Mouse (Mus musculus) gastrocnemius, postnatal 4 days (tissue): ENCODE measurements at regions not wholly inside any gene's neighbourhood (a gene's known extent, or its start where the extent isn't known, plus 50 kb on each side); places are given as distances from the start of the nearest gene placed in this dataset.

Experiments used
- DNase-seq, 2 experiments: peaks; one replicate each; pipeline ENCODE4 v3.0.0; 2021 to 2022; ENCODE audit warnings: low spot score in 2 of 2, mixed read lengths in 2 of 2

- peak in 1 of 2 experiments; percentile 75 for DNase-seq
These were observed 184.6 kb downstream of the Cand1 start for GRCm38 (mm10) chr10:119055199-119055785.

- no peak for DNase-seq
These were observed 184.5 kb upstream of the Dyrk2 start for GRCm38 (mm10) chr10:119054191-119055175.

GRCm38 (mm10) chr10:119052441-119053041, 182.5 kb upstream of the Dyrk2 start:
- DNase-seq = no peak

DNA sequence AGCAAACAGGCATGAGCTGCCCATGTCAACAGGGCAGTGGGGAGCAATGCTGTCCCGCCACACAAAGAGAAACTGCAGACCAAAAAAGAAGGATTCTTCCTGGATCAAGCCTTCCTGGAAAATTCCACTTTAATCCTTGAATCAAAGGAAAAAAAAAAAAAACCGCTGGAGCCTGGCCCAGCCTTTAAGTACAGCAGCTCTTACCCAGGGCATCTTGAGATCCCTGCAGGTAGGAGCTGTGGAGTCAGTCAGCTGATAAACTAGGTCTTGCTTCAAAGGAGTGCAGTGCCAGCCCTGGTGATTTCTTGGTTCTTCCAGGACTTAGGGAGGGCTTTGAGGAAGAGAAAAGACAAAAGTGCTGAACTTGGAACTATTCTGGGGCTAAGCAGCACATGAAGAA, 181.6 kb upstream of the Dyrk2 start:
- no peak for DNase-seq

- no peak for DNase-seq
These were observed 180.1 kb upstream of the Dyrk2 start for GRCm38 (mm10) chr10:119050017-119050685.

DNA sequence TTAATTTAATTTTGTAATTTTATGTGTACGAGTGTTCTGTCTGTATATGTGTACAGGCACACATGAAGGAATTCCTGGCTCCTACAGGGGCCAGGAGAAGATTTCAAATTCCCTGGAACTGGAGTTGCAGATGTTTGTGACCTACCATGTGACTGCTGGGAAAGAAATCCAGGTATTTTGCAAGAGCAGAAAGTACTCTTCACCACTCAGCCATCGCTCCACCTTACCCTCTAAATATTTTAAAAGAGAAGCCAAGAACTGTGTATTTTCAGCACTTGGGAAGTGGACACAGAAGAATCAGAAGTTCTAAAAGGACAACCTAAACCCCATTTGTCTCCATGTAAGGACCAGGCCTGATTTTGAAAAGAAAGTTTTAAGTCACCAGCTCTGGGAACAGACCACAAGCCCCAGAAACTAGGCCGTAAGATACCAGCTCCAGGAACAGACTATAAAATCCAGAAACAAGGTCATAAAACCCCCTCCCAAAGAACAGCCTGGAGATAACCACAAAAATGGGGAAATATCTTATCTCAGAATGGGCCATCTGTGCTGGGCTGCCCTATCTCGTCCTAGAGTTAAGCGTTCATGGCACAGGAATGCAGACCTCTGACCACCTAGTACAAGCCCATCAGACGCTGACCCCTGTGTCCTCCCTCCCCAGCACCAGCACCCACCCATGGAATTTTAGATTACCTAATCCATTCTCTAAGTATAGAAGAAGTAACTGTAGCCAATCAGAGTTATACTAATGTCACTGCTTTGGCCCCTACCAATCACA, 178.8 kb upstream of the Dyrk2 start:
- DNase-seq = no peak

DNA sequence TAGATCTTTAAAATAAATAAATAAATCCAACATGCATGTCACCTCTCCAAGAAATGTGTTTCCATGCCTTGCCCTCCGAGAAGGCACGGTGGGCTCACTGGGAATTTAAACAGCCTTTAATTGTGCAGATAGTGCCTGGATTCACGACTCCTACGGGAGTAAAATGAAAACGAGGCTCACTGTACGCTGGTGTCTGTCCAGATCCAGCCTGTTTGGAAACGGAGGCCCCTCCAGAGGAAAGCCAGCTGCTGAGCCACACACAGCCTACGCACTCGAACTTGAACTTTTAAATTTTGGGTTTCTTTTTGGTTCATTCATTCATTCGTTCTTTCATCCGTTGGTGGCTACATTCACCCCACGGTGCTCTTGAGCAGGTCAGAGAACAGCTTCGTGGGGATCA, 175.1 kb upstream of the Dyrk2 start:
- DNase-seq = no peak

DNA sequence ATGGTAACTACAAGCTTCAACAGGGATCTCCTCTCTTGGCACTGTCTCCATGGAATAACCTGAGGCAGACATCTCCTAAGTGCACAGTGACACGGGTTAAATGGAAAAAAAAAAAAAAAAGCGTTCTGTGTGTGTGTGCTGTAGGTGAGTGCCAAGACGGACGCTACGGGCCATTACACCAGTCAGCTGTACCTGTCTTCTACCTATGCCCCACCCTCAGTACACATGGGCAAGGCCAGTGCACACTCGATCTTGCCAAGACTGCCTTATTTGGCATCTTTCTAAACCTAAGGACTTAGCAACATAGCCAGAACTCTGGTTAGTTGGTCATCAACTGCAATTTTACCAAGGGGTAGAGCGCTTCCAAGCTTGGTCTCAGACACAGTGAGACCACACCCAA, 173.1 kb upstream of the Dyrk2 start:
- no peak for DNase-seq

GRCm38 (mm10) chr10:119040205-119040604, 170.2 kb upstream of the Dyrk2 start:
- DNase-seq = no peak

DNA sequence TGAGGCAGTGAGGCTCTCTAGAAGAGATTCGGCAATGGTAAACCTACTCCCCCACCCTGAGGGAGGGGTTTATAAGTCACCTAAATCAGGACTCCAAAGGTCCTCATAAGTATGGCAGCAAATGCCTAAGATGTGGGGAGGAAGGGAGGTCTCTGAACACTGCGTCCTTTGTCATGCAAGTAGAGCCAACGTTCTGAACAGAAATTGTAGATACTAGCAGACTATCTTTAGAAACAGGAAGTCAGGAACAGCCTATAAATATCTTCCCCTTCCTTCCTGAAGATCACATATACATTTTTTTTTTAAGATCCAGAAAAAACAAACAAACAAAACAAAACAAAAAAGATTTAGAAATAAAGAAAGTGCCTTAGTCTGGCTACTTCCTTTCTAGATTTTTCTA, 169.7 kb upstream of the Dyrk2 start:
- DNase-seq = no peak

DNA sequence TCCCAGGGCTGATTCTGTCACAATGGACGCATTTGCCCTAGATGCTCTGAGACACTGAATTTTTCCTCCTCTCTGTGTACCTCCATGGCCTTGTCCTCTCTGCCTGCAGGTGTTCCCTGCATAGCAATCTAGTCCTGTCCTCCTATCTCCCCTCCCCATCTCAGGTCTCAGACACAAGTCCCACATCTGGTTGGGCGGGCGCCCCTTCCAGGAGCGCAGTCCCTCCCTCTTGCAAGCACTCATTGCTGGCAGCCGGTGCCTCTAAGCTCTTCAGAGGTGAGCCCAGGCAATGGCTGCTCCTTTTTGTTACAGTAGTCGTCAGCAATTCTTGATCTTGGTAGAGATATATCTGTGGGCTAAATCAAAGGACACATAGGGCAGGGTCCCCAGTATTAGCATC, 169.0 kb upstream of the Dyrk2 start:
- DNase-seq = no peak

DNA sequence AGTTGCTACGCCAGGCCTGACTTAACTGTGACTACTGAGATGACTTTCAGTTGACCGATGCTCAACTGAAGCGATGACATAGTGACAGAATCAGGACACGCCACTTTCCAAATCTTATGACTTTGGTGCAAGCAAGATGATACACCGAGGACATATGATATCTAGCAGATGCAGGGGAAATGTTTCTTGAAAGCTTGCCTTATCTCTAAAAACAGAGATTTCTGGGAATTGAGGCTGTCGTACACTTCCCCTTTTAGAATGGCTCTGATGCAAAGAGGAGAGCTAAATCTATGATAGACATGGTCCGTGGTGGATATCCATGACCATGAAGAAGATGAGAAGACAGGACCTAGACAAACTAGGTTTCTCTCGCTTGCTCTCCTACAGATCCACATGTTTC, 167.8 kb upstream of the Dyrk2 start:
- no peak for DNase-seq

DNA sequence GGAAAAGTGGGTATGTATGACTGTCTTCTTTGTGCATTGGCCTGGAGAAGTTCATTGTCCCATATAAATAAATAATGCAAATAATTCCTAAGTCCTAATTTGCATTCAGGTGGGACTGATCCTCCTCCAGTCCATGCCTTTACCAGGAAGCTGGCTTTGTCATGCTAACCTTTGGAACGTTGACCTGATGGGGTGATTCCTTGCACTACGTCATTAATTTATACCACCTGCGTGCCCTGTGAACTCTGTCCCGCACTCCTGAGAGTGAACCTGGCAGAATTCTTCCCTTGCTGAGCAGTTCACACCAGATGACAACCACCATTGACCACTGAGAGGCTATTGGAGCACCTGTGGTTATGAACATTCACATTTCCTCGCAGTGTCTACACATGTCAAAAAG, 165.9 kb upstream of the Dyrk2 start:
- no peak for DNase-seq

GRCm38 (mm10) chr10:119034396-119034795, 164.4 kb upstream of the Dyrk2 start:
- no peak for DNase-seq

GRCm38 (mm10) chr10:119031282-119032275, 161.6 kb upstream of the Dyrk2 start:
- no peak for DNase-seq

DNA sequence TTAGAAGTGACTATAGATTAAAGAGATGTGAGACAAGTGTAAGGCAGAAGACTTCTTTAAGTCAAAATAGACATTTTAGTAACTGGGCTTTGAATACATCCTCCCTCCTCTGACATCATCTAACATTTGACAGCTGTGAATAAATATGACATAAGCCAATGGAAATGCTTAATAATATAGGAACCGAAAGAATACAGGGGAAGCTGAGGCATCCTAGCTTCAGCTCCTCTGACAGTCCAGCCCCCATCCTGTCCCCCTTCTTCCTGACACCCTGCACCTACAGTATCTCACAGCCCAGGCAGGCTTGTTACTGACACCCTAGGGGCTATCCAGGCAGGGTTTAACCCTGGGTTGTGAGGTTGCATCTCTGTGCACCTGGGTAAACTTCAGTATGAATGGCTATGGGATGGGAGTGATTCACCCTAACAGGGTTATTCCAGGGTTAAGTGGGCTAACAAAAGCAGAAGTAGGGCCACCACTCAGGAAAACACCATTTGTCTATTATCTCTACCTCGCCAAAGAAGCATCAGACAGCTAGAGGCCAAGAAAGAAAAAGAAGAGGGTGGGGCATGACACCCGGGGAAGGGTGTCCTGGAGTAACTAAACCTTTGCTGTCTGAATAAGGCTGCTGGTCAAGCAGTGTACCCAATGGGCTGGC, 158.6 kb upstream of the Dyrk2 start:
- DNase-seq = no peak

DNA sequence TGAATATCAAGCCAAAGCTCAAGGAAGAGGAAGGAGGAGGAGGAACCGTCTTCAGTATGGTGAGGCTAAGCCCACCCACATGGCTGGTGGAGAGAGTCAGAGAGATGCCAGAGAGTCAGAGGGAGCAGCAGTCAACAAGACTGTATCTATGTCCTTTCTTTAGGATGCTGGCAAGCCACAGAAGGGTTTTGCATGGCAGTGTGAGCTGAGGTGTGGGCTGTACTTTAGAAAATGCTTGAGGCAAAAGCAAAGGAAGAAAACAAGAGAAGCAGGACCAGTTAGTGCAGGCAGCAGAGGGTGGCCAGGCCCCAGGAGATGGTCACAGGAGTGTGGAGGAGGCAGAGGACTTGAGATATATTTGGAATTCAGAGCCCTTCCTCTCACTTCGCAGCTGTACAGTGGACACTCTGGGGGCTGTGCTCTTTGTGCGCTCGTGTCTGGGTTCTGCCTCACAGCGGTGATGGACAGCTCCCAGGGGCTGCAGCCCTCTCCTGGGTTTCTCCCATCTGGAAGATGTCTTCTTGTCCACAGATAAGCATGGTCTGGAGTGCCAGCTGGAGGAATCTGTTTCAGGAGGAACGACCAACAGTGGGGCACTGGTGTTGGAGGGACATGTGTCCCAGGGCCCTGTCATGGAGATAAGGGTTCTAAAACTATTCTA, 157.4 kb upstream of the Dyrk2 start:
- no peak for DNase-seq

DNA sequence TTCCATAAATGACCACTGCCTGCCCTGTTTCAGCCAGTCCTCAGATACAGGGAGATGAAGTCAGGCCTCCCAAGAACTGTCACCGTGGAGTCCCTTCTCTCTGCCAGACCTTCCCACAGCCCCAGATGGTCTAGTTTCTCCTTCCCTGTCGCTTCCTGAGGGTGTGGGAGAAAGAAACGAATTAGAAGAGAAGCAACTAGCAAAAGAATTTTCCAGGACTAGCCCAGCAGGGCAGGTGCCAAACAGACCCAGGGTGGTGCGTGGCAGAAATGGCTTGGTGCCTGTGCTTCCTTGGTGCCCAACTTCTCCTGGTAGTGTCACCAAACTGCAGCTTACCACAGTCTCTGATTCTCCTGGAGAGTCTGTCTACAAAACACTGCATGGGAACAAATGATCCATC, 156.3 kb upstream of the Dyrk2 start:
- no peak for DNase-seq

DNA sequence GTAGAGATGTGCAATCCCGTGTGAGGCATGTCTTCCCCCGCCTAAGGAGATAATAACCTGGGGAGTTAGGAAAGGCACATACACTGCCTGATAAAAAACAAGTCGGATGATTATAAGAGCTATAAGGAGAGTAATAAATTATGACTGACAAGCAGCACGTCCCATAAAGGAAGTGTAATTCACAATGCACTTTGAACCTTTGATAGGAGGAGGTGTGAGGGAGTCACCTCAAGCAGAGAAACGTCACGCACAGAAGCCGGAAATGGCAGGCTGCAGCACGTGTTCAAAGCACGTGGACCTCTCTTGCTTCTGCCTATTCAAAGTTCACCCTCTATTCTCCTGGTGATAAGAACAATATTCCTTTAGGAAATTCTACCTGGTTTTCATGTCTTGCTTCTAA, 154.4 kb upstream of the Dyrk2 start:
- DNase-seq = no peak
